Mouse (Mus musculus) adrenal gland (tissue): ENCODE data around the gene Myt1l.

Source experiments
- intact Hi-C: fragments of 180-260 bp; cut with DNase I; formaldehyde crosslinking; loops from one replicate; pipeline ENCODE4 v1.15.1; 2025

The Myt1l gene

DNA sequence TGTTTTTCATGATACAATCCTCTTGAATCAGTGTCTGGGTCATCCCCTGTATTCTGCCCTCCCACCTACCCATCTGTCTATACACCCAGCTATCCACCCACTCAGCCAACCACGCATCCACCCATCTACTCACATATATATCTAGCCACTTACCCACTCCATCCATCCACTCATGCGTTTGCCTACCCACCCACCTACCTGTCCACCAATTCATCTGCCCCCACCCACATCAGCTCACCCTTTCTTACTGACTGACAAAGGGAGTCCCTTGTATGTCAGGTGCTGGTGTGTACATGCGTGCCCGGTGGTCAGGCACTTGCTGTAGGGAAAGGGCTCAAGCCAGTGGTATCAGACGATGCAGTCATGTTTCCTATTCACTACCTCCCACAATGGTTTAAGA is 423.3 kb downstream of the Myt1l start:
- intact Hi-C loops: no loop called here

DNA sequence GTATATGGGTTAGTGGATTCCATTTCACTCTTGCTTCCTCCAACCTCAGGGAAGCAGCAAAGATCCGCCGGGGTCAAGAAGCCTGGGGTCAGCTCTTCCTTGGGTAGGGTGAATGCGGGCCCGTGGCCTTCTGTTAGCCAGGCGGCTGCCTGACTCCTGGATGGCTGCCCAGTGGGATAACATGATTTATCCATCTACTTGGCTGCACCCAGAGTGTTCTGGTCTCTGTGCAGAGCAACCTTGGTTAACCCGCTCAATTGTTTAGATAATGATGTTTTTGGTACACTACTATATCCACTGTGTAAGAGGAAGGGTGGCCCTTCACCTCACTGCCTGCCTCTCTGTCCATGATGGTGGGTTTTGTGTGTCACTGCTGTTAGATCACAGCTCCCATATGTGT is 423.9 kb downstream of the Myt1l start:
- intact Hi-C loops: no loop called here

DNA sequence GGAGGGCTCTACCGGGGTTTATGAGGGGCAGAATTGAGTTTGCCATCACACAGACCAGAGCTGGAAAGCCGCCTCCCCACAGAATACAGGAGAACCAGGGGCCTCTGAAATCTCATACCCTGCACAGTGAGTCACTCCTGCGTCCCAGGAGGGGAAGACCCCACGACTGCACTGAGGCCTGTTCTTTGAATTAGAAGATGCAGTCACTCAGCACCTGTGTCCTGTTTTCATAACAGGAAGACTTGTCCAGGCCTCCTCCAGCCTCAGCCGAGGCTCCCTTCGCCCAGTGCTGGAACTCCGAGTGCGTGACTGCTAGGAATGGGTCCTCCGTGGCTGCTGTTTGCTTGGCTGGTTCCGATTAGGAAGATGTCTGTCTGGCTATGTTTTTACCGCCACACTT is 425.8 kb downstream of the Myt1l start:
- intact Hi-C loops: no loop called here

DNA sequence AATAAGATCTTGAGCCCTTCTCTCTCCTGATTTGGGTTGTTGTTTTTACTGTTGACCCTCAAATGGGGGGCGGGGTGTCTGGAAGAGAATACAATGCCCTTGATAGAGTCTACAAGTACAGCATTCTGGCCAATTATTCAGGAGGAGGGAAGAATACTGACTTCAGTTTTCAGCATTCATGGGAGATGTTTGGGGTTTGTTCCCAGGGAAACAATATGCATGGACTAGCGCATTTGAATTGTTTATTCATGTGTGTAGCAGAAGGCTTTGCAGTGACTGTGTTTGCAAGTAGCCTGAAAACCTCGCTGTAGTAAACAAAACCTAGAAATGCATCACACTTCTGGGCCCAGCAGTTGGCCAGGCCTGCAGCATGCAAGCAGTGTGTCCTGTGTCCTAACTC is 426.3 kb downstream of the Myt1l start:
- intact Hi-C loops: no loop called here

DNA sequence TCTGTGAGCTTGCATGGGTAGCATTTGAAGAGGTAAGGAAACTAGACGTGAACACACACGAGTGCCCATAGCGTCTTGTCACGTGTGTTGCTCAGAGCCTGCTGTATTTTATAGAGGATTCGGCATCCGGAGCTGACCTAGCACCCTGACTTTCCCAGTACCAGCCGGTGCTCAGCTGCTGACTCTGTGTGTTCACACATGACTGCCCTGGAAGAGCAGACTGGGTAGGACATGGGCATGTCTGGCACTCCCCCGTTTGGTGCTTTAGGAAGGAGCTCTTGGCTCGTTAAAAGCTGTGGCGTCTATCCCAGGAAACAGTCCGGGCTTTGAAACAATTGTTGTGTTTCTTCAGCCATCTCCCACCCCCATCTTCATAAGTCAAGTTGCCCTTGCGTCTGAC is 428.8 kb downstream of the Myt1l start:
- intact Hi-C loops: no loop called here

DNA sequence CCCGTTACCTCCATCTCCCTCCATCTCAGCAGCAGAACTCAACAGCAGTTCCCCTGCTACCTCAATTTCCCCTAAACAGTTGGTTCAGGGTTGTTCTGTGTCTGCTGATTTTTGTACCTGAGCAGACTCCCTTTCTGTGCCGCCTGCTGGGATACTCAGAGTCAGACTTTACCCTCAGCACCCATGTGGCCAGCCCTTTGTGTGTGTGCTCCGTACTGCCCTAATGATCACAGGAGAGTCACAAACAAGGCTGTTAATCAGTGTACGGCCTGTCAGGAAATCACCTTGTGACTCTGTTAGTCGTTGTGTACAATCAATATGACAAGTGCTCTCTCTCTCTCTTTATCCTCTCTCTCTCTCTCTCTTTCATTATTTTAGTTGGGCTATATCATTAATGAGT is 430.5 kb downstream of the Myt1l start:
- intact Hi-C loops: no loop called here

DNA sequence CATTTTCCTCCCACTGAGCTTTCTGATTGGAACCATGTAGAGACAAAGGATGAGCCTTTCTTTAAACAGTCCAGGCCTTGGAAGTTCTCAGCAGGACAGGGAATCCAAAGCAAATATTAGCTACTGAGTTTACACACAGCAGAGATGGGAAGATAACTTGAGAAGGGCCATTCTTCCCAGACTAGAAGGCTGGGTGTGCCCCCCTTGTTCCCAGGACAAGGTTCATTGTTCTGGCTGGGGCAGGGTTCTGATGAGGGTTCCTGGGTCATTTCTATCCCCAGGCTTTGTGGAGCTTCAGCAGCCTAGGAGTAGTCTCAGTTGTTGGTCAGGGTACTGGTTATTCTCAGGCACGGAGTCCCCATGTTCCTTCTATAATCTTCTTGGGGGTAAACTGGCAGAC is 432.9 kb downstream of the Myt1l start:
- intact Hi-C loops: no loop called here

DNA sequence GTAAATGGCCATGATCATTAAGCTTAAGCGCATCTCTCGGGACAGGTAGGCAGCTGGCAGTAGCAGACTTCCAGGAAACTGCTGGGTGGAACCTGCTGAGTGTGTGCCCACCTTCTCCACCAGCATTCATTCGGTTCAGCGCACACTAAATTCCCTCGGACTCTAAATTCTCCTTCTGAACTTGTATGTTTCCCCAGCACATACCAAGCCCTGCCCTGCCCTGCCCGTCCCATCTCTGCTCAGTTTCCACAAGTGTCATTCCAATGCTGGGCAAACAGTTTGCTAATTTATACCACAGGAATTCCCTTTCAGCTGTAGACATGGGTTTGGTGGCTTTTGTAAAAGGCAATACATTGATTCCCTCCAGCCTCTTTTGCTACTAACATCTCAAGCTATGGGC is 436.8 kb downstream of the Myt1l start:
- intact Hi-C loops: no loop called here

DNA sequence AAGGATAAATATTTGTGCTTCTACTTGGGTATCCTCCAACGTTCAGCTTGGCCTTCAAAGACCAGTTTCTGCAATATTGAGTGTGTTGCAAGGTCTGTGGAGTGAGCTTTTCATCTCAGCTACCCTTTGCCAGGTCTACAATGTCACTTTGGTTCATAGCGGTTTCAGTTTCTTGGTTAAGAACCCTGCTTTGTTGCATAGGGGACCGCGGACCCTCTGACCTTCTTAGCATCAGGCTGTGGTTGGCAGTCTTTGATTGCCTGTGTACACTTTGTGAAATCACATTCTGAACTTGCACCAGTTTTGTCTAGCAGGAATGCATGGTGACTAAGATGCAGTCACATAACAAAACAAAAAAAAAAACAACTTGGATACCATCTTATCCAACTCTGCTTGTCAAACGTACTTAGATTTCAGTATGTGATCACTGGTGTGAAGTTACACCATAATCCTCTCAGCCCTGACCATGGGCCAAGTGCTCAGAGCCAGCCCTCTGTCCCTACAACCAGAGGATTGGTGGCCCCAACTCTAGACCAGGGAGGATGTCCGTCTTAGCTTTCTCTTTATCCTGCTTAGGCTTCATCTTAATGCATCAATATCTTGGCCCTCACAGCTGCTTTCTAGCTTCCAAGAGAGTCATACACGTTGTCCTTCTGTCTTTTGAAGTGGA is 443.7 kb downstream of the Myt1l start:
- intact Hi-C loops: loop anchor here (5.0 kb wide), 1 partner anchor 45 kb away; no protein-coding TSS in a partner anchor

DNA sequence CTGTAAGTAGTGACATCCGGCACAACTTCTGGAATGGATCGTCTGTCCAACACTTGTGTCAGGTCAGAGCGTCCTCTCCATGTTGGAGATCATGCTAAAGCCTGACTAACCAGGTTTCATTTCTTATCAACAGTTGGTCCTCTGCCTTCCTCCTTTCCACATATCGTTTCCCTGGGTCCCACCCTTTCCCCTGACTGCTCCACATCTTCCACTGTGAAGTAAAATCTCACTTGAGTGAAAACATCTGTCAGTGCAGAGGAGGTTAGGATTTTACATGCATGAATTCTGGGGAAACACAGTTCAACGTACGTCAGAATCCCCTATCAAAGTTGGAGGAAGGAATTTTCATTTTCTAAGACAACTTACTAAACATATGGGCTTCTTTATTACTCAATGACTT is 444.3 kb downstream of the Myt1l start:
- intact Hi-C loops: loop anchor here (5.0 kb wide), 1 partner anchor 45 kb away; no protein-coding TSS in a partner anchor
